Mouse (Mus musculus) retina, postnatal 7 days (tissue): ENCODE measurements around the gene Dst.
"Not testable (repeated sequence)": the region's sequence is repeated elsewhere in the genome, so short reads cannot be mapped to it uniquely, and the experiment has no call there.

Source experiments
- DNase-seq: peaks from one replicate; pipeline ENCODE4 v3.0.0-alpha.2; 2012; ENCODE audit warnings: low read depth, low spot score

Dst gene

DNA sequence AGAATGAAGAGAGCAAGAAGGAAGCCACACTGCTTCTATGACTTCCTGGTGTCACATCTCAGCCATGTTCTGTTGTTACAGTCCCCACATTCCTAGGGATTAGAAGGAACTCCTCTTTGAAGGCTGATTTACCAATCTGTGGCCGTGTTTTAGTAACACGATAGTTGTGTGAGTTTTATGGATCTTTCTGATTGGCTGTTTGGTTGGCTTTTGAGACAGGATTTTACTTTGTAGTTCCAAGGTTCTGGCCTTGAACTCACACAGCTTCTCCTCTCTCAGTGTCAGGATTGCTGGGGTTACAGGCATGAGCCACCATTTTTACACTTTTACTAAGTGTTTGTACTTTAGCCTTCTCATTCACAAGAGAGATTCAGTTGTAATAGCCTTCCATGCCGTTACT, 155.9 kb downstream of the Dst start:
- DNase-seq = no peak

DNA sequence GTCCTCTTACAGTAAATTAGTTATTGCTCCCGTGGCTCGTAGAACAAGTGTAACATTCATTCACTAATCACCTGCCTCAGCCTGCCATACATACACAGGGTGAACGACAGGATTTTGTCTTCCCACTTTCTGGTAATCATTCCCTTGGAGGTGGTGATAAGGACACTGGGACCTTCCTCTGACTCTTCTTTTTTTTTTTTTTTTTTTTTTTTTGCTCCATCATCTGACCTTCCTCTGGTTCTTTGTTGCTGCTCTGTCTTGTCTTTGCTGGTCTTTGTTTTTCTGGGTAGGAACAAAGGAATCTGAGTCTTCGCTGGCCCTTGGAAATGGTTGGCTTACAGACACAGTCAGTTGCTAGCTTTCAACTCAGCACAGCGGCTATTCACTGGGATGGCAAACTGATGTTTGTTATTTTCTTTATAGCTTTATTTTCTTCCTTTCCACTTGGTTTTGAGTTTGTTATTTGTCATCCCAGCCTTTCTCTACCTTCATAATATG, 157.6 kb downstream of the Dst start:
- no peak for DNase-seq

DNA sequence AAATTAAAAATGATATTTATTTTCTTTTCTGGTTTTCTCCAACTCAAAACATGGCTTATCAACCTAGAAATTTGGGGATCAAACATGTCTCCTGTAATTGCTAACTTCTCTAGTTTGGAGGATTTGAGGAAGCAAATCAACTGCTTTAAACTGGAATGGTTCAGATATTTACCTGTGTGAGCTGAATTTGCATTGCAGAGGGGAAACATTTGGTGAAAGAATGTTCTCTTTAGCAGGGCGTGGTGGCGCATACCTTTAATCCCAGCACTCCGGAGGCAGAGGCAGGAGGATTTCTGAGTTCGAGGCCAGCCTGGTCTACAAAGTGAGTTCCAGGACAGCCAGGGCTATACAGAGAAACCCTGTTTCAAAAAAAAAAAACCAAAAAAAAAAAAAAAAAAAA, 158.4 kb downstream of the Dst start:
- DNase-seq = not testable (repeated sequence)

DNA sequence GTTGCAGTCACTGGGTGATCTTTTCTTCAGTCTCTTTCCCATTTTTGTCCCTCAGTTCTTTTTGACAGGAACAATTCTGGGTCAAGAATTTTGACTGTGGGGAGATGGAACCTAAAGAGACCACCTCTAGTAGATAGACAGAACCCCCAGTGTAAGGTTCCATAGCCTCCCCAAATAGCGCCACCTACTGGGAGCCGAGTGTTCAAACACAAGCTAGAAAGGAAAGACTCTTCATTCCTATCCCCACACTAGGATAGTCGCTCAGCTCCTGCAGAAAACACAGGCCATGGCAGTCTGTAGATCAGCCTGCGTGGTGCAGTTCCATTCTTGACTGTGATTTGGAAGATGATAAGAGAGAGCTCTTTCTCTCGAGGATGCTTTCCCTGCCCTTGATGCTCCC, 160.3 kb downstream of the Dst start:
- no peak for DNase-seq

DNA sequence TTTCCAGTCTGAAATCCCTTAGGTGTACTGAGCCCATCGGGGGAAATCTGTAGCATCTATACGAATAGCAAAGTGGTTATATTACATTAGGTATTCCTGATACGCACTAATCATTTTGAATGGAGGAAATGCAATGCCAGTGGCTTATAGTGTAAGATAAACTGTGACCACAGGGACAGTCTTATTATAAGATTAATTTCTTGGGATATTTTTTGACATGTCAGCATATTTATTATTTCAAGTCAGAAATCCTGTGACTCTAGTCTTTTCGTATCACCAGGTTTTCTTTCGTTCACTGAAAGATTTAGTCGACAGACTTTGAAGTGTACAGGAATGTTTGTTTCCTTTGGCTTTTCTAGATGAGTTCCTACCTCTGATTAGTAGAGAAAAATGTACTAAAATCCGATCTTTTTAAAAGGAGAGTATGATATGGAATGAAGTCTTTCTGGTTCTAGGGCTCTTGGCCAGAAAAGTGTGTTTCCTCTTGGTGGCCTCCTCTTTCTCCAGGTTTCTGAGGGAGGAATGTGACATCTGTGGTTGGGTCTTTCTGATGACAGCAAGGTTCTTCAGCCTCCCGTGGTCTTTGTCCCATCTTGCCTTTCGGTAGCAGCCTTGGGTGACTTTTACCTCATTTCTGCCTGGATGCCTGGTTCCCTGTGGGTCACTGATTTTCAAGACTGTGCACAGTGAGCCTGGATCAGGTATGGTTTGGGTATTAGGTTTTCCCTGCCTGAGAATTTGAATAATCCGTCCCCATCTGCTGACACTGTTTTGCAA, 161.7 kb downstream of the Dst start:
- DNase-seq = no peak

DNA sequence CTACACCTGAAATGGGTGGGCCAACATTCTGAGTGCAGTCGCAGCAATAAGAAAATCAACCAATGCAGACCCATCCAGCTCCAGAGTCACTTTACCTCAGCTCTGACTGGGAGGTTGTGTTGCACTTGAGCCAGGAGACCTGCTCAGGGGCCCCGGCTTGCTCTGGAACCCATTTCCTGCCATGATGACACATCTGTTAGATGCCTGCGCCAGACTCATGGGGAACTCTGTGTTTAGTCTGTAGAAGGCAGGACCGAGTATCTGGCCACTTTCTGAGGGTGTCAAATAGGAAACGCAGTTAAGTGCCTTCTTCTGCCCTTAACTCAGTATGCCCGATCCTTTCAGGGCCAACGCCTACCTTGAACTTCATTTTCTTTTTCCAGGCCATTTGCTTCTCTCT, 162.4 kb downstream of the Dst start:
- DNase-seq = no peak

DNA sequence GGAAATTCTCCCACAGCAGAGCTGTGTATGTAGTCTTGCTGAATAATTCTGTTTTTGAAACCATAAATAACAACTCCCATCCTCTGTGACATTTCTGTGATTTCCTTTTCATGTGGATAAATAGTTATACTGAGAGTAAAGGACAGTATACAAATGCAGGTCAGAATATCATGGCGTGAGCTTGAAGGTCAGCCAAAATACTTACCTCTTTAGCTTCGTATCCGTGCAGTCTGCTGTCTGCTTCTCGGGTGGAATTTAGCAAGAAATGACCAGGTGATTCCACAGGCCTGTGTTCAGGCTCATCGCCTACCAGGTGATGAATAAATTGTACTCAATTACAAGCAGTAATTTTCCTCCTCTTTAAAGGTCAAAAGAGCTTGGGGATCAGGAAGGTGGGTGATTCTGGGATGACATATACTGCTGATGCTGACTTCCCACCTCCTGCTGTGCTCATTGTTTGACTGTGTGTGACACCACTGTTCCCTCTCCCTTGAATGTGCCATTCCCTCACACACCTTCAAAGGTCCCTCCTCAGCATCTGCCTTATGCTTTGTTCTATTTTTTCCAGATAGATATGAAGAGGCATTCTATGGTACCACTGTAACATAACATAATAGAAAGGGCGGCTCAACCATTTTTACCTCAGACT, 163.1 kb downstream of the Dst start:
- no peak for DNase-seq

DNA sequence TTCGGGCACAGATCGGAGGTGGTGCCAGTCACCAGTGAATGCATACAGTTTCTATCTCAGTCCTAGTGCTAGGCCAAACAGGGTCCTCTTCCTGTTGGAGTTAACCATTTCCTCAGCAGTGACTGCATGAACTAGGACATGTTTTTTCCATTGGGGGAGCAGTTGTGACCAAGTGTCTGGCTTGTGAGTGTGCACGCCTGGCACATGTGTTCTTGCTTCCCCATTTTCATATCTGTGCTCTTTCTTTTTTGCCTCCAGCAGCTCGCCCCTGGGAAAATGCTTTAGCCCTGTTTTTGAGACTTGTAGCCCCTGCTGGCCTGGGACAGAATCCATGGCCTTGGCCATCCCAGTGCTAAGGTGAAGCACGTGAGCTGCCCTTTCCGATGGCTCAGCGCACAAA, 164.2 kb downstream of the Dst start:
- DNase-seq = no peak

DNA sequence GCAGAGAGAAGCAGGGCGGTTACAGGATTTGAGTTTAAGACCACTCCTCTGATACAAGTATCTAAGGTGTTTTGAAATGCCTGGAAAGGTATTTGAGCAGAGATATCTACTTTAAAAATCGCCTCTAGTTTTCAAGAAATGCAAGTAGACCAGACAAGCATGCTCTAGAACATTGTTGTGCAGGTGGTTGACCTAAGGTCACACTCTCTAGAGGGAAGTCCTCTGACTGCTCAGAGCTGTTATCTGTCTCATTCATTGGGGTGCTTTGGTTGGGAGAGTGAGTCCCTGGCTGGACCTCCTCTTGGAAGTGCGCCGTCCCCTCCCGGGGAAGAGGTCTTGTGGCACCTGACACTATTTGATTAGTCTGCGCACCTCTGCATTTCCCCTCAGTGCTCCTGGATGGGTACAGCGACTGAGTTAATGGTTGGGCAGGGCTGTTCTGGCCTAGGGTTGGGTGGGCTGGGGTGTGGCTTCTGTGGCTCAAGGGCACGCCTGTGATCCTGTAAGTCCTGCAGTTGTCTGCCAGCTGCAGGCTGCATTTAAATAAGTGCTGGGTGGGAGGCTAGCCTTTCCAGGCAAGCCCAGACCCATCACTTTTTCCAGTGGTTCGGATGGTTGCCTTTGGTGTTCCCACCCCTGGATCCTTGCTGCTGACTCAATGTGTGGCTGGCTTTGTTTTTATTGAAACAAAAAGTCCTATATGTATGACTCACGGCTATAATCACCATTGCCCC, 165.6 kb downstream of the Dst start:
- DNase-seq = no peak

DNA sequence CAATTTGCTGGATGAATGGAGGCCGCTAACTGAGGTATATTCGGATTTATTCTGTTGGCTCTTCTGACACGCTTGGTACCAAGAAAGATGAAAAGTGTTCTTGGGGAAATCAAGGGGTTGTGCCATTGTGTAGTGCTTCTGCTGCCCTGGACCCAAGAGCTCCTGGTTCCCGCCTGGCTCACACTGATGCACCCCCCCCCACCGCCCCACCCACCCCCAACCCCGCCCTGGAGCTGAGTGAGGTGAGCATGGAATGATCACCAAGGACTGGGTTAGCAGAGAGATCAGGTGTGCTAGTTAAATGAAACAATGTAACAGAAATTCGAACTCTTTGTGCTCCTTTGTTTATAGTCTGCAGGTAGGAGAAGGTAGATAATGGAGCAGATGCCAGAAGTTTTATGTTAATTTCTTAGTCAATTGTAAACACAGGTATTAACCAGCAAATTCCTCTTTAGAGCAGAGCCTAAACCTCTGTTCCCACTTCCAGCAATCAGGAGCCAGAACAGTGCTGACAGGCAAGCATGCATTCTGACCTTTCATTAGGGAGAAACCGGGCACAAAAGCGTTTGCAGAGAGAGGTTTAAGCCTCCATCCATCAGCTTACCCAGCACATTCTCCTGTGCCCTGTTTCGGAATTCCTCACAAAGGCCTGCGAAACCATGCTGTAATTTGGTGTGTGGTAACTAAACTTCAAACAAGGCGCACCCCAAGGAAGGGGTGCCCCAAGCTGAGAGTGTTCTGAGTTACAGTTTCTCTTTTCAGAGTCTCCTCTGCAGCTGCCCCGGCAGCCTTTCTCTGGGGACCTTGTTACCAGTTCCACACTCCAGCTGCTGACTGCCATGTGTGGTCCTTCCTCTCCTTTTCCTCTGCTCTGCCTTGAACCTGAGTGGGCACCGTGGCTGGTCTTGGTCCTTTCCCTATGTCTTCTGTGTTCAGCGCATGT, 166.5 kb downstream of the Dst start:
- DNase-seq = no peak

DNA sequence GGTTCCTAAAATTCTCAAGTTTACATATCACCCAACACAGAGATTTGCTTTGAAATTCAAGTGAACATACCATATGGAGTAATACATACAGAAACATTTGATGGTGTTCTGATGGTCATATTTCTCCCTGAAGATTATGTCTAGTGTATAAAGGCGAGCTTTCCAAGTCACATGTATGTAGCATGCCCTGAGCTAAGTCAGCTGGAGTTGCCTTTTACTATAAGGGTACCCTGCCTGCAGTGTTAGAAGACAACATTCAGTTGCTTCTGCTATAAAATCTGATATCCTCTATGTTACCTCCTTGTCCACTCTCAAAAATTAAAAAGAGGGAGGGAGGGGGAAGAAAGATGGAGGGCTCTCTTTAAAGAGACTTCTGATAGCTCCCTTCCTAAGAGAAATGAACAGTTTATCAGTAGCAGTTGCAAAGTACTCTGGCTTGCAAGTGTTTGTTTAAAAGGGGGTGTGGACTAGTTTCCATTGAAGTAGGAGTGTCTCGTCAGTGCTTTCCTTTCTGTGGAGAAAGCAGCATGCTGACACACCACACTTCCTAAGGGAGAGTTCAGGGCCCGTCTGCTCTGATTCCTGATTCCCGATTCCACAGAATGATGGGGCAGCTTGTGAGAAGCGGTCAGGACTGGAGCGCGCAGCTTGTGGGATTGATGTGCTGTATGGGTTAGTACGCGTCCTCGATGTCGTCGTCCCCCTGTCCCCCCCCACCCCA, 168.8 kb downstream of the Dst start:
- DNase-seq = no peak

DNA sequence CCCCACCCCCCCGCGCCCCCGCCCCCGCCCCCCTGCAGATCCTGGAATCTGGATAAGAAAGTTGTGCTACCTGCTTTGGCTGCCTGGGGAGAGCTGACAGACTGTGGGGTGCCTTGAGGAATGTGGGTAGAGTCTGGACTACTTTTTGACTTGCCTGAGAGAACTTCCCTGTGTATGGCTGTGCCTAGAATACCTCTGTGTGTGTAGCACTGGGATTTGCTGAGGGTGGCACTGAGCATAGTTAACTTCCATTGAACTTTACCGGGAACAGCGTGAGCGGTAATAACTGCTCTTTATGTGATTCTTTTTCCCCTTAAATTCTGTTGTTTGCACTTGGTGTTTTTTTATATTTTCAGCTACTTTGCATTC, 169.4 kb downstream of the Dst start:
- no peak for DNase-seq

DNA sequence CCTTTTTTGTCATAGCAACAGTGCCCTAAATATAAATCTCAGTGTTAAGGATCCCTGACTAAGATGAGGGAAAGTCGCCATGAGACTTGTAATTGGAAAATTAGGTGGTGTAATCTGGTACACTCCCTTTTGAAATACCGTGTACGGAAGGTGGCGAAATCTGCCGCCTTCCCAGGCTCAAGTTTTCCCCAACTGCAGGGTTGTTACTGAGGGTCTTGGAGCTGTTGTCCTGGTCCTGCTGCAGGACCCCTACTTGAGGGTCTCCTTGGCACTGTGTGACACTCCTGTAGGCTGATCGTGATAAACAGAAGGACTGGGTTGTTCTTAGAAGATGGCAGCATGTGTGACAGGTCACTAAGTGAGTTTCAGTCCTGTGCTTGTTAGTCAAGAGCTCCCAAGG, 169.9 kb downstream of the Dst start:
- DNase-seq = no peak

DNA sequence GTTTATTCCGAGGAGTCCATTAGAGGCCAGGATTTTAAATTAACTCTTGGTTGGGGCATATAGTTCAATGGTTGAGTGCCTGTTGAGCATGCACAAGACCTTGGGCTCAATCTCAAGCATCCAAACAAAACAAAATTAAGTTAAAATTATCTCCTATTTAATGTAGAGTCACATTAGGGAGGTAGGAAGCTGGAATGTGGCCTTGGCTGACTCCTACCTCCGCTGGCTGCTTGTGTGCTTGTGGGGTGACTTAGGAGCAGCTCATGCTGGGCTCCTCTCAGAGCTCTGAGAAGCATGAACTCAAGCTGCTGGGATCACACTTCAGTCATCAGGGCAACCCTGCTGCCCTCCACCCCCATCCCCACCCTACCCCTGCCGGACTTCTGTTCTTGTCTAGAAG, 181.0 kb downstream of the Dst start:
- no peak for DNase-seq

DNA sequence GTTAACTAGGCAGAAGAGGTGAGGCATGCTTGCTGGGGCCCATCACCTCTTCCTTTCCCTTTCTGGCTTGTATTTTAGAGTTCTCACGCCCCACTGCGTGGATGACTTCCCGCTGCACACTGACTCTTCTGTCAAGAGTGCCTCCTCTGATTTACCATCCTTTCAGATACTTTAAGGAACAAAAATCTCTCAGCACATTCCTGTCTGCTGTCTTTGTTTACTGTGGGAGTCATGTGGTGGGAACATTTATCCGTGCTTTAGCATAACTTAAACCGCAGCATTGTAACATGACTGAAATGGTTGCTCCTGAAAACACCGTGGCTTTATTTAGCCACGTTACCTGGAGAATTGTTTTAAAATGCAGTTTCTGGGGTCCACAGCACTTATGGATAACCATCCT, 182.7 kb downstream of the Dst start:
- DNase-seq = no peak

DNA sequence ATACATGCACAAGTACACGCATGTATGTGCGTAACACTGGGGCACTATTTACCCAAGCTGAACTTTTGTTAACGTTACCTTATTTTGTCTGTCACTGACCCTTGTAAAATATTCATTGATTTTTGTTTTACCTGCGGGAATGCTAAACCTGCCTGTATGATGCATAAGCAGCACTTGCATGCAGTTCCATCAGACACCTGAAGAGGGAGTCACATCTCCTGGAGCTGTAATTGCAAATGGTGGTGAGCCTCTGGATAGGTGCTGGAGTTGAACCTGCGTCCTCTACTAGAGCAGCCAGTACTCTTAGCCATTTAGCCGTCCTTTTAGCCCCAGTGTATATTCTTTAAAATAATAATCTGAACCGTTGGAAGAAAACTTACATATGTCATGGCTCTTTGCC, 185.6 kb downstream of the Dst start:
- no peak for DNase-seq

DNA sequence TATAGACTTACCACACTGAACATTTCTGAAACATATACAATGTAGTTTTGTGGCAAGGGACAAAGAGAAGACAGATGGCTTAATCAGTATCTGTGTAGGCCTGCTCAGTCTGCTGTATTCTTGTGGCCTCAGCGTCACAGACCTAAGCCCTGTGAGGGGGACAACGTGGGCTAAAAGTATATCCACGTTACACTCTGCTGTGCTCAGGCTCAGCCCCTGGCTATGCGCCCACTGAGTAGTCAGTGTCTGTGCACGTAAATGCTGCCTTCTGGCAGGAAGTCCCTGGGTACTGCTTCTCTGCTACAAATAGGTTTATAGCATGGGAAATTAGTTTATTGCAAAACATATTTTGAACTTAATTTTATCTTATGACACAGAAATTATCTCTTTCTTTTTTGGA, 186.3 kb downstream of the Dst start:
- DNase-seq = no peak

DNA sequence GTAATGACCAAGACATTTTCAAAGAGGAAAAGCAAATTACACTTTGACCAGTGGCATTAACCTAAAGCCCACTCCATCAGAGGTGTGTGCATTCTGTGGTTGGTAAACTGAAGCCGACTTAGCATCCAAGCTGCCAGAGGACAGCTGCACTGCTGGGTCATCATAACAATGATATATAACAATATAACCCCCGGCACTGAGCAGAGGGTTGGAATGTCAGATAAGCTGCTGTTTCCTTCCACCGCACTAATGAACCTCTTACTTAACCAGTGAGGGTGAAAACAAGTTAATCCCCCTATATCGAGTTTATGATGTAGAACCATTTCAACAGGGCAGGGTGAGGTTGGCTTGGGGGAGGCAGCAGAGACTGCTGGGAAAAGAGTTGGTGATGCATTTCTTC, 187.1 kb downstream of the Dst start:
- DNase-seq = no peak

DNA sequence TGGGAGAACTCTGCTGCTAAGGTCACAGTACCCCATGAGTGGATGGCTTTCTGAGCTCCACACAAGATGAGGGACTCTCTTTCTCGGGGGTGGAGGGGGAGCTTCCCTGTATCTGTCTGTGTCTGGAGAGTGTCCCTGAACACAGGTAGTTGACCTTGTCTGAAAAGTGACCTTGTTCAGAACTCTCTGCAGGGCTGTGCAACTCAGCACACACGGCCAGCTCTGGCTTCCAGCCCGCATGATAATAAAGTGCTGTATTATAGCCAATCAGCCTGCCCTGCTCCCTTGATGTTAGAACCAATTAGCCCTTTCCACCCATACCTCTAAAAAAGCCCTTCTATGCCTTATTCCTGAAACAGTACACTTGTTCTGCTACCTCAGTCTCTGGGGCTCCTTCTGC, 188.9 kb downstream of the Dst start:
- no peak for DNase-seq

DNA sequence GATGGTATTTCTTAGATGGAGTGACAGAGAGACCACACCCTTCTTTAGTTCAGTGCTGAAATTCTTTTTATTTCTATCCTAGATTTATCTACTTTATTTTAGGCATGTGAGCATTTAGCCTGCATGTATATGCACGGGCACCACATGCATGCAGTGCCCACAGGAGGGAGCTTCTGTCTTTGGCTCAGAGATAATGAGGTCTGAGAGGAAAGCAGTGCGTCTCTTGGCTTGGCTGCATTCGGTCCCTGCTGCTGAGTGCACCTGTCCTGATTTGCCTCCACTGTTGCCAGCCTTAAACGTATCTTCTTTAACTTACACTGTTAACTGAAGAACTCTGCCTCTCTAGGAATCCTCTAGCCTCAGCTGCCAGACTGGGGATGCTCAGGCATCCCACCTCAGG, 189.6 kb downstream of the Dst start:
- no peak for DNase-seq

DNA sequence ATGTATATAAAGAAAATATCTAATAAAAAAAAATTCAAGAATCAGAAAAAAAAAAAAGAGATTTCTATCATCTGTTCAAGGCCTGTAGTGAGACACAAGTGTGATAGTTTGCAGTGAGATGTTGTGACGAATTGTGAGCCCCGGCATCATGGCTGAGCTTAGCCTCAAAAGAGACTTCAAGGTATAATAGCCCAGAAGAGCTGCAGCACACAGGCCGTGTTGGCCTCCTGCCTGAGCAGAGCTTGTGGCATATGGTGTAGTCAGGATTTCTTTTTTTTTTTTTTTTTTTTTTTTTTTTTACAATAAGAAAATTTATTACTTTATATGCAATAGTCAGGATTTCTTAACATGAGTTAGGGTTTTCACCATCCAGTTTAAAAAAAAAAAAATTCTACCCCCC, 191.4 kb downstream of the Dst start:
- no peak for DNase-seq
